Comparison of ENCODE assay signal across 25 mouse cellular contexts in the genomic region with DNA sequence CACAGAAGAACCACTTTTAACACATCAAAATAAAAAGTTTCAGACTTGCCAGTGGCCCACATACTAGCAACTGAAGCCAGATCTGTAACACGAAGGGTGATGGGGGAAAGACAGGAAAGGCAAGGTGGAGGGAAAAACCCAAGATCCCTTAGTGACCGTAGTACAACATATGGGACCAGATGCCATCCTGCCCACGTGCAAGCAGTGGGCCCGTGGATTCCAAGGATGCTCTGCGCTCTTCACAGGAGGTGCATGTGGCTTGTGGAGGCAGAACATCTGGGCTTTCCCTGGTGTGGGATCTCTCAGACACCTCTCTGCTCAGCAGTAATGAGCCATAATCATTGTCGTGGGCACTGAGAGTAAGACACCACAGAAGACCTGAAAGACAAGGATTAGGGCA.
DNase-seq lines count a peak whose midpoint lies in the region; ATAC-seq lines count a peak whose summit lies in the region.
"Had no signal": no experiment of that assay in that cellular context is flagged by ENCODE, and none has a peak within 500 bp of the region (broad histone marks: within the 10 kb centered on the region; RNA-seq: fewer than 3 reads in every experiment).

No protein-coding gene starts in this region.

- no peaks in the 10 kb centered on the region for H3K27me3 ChIP-seq in forebrain, embryonic 10.5 days (ENCODE audit: poor library complexity, severe bottlenecking)
- H3K27me3 ChIP-seq in forebrain, embryonic 12.5 days, result no peaks in the 10 kb centered on the region
- H3K27me3 ChIP-seq: forebrain, embryonic 13.5 days; hindbrain, embryonic 12.5 days; liver, embryonic 15.5 days; lung, embryonic 15.5 days; midbrain, embryonic 15.5 days; neural tube, embryonic 13.5 days had no signal

- H3K4me2 ChIP-seq in forebrain, embryonic 12.5 days, result no peak overlapping the region
- H3K4me2 ChIP-seq: forebrain, embryonic 13.5 days; hindbrain, embryonic 12.5 days; liver, embryonic 15.5 days; lung, embryonic 15.5 days; midbrain, embryonic 15.5 days; neural tube, embryonic 13.5 days had no signal

- H3K4me1 ChIP-seq in forebrain, embryonic 10.5 days, result peaks cover 8% of the 10 kb centered on the region
- 0 out of 2 replicates have a peak, but pooled peaks cover 5% of the 10 kb centered on the region for H3K4me1 ChIP-seq in forebrain, embryonic 12.5 days
- H3K4me1 ChIP-seq: hindbrain, embryonic 12.5 days; liver, embryonic 15.5 days; midbrain, embryonic 15.5 days; neural tube, embryonic 13.5 days had no signal

- no peak for ATAC-seq in forebrain, embryonic 12.5 days (ENCODE audit: low FRiP score)
- ATAC-seq: forebrain, embryonic 13.5 days; intestine, postnatal 0 days; midbrain, embryonic 15.5 days had no signal

- peaks cover 21% of the 10 kb centered on the region for H3K36me3 ChIP-seq in forebrain, embryonic 10.5 days (replicated peaks)
- peaks cover 5% of the 10 kb centered on the region for H3K36me3 ChIP-seq in forebrain, embryonic 12.5 days (replicated peaks)
- H3K36me3 ChIP-seq: hindbrain, embryonic 12.5 days; liver, embryonic 15.5 days; lung, embryonic 15.5 days; midbrain, embryonic 15.5 days had no signal

- DNase-seq in forebrain, embryonic 10.5 days (ENCODE audit: extremely low spot score, low spot score), result no peak
- DNase-seq in left cerebral cortex, adult 18-20 months (ENCODE audit: low spot score in 2 of 2), result peak; percentile 41 to 68
- DNase-seq in left cerebral cortex, postnatal 4 days, result no peak
- DNase-seq in frontal cortex, postnatal 25 days (ENCODE audit: low spot score in 2 of 2), result peak; percentile 31 to 32
- DNase-seq in right cerebral cortex, postnatal 14 days, result peak; percentile 38
- DNase-seq in heart, adult 8-10 months (ENCODE audit: low spot score), result no peak
- no peak for DNase-seq in adrenal gland, adult (ENCODE audit: inconsistent age in 2 of 2, low spot score in 1 of 2)
- DNase-seq: adrenal gland, postnatal 25 days; cerebellum, adult 9-10 months; gastrocnemius, postnatal 25 days; heart, adult 2 months; kidney, postnatal 25 days; liver; lung, postnatal 4 days; retina, postnatal 1 day; spleen, adult 18-20 months; thymus, postnatal 36 days had no signal

- intact Hi-C loops in left cerebral cortex, postnatal 4 days (cut with DNase I), result no loop called here

- 86% methylated on average over 6 of the region's 6 CpGs for WGBS in forebrain, embryonic 10.5 days
- WGBS in forebrain, embryonic 12.5 days, result 84% methylated on average over 6 of the region's 6 CpGs

- H3K27ac ChIP-seq in forebrain, embryonic 10.5 days, result peak overlapping the region; percentile 30; the same call in 1 of the 2 replicates
- H3K27ac ChIP-seq in forebrain, embryonic 12.5 days, result no peak overlapping the region
- H3K27ac ChIP-seq: forebrain, embryonic 13.5 days; heart, adult 2 months; hindbrain, embryonic 12.5 days; liver, embryonic 15.5 days; lung, embryonic 15.5 days; midbrain, embryonic 15.5 days; neural tube, embryonic 13.5 days had no signal

- peaks cover 7% of the 10 kb centered on the region; the same call in 1 of the 2 replicates for H3K9me3 ChIP-seq in forebrain, embryonic 10.5 days
- peaks cover 5% of the 10 kb centered on the region; the same call in 1 of the 2 replicates for H3K9me3 ChIP-seq in forebrain, embryonic 12.5 days
- H3K9me3 ChIP-seq: forebrain, embryonic 13.5 days; liver, embryonic 15.5 days; lung, embryonic 15.5 days had no signal

- no peak overlapping the region for H3K9ac ChIP-seq in forebrain, embryonic 12.5 days
- H3K9ac ChIP-seq: forebrain, embryonic 13.5 days; hindbrain, embryonic 12.5 days; liver, embryonic 15.5 days; lung, embryonic 15.5 days; midbrain, embryonic 15.5 days; neural tube, embryonic 13.5 days had no signal

- no peak overlapping the region for H3K4me3 ChIP-seq in forebrain, embryonic 10.5 days
- no peak overlapping the region for H3K4me3 ChIP-seq in forebrain, embryonic 12.5 days (replicated peaks)
- H3K4me3 ChIP-seq: forebrain, embryonic 13.5 days; heart, adult 2 months; hindbrain, embryonic 12.5 days; liver, embryonic 15.5 days; lung, embryonic 15.5 days; midbrain, embryonic 15.5 days; neural tube, embryonic 13.5 days had no signal

Comparison
In these comparisons a context has a peak if more than half of its experiments do, and no peak if none do; other contexts are left out.
1. DNase-seq: peak in left cerebral cortex, adult 18-20 months (2 of 2), frontal cortex, postnatal 25 days (2 of 2) and right cerebral cortex, postnatal 14 days (single experiment); none in forebrain, embryonic 10.5 days (single experiment), left cerebral cortex, postnatal 4 days (single experiment), heart, adult 8-10 months (single experiment) and adrenal gland, adult (0 of 2).